Mouse (Mus musculus) gastrocnemius, adult 8-10 months (tissue): ENCODE measurements at regions not wholly inside any gene's neighbourhood (a gene's known extent, or its start where the extent isn't known, plus 50 kb on each side); places are given as distances from the start of the nearest gene placed in this dataset.
A peak's percentile ranks its signal among the peaks of the same experiment; 100 is the strongest.

Experiments used
- DNase-seq, 2 experiments: peaks; one replicate each; pipeline ENCODE4 v3.0.0; 2022; ENCODE audit warnings: low spot score in 2 of 2

GRCm38 (mm10) chr13:6059515-6060228 is 198.4 kb downstream of the Klf6 start:
- DNase-seq = peak; percentile 41 to 57

- DNase-seq = no peak
Observed at GRCm38 (mm10) chr13:6060229-6060845, 199.1 kb downstream of the Klf6 start.

- DNase-seq = no peak
Observed at GRCm38 (mm10) chr13:6062305-6062704, 201.0 kb downstream of the Klf6 start.

GRCm38 (mm10) chr13:6062729-6063386 is 201.6 kb downstream of the Klf6 start:
- DNase-seq = no peak

- DNase-seq = no peak
Observed at GRCm38 (mm10) chr13:6076978-6077825, 215.9 kb downstream of the Klf6 start.

GRCm38 (mm10) chr13:6085891-6086290 is 224.6 kb downstream of the Klf6 start:
- DNase-seq = no peak

GRCm38 (mm10) chr13:6109018-6109657 is 247.9 kb downstream of the Klf6 start:
- DNase-seq = no peak

- no peak for DNase-seq
Observed at GRCm38 (mm10) chr13:6119703-6120102, 258.4 kb downstream of the Klf6 start.

GRCm38 (mm10) chr13:6127311-6127710 is 266.0 kb downstream of the Klf6 start:
- no peak for DNase-seq

GRCm38 (mm10) chr13:6128903-6129302 is 267.6 kb downstream of the Klf6 start:
- DNase-seq = no peak

- DNase-seq = no peak
Observed at GRCm38 (mm10) chr13:6131363-6131762, 270.1 kb downstream of the Klf6 start.

GRCm38 (mm10) chr13:6137170-6137569 is 275.9 kb downstream of the Klf6 start:
- no peak for DNase-seq

- DNase-seq = no peak
Observed at GRCm38 (mm10) chr13:6142771-6143170, 281.5 kb downstream of the Klf6 start.

- DNase-seq = peak in 1 of 2 experiments; percentile 9
Observed at GRCm38 (mm10) chr13:6153657-6154056, 292.4 kb downstream of the Klf6 start.

GRCm38 (mm10) chr13:6156191-6156590 is 294.9 kb downstream of the Klf6 start:
- no peak for DNase-seq

- no peak for DNase-seq
Observed at GRCm38 (mm10) chr13:6157029-6157428, 295.7 kb downstream of the Klf6 start.

- DNase-seq = no peak
Observed at GRCm38 (mm10) chr13:6157946-6158345, 296.7 kb downstream of the Klf6 start.

GRCm38 (mm10) chr13:6159412-6159811 is 298.1 kb downstream of the Klf6 start:
- no peak for DNase-seq

GRCm38 (mm10) chr13:6165916-6166315 is 304.6 kb downstream of the Klf6 start:
- no peak for DNase-seq

- DNase-seq = no peak
Observed at GRCm38 (mm10) chr13:6167055-6167761, 305.9 kb downstream of the Klf6 start.

- DNase-seq = no peak
Observed at GRCm38 (mm10) chr13:6173095-6173494, 311.8 kb downstream of the Klf6 start.
